Mouse (Mus musculus): Measurements from ENCODE around the gene Mbd4.

The Mbd4 gene

DNA sequence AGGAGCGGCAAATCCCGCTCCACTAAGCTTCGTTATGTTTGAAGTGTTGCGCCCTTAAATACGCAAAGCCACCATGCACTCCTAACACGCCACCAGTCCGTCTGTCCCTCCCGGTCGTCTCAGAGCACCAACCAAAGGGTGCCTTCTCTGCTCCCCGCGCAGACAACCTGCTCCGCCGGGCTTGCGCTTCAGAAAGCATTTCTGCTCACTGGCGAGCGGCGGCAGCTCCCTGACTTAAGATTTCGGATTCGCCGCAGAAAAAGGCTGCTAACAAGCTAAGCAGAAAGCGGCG, 45.0 kb downstream of the Mbd4 start:
- DNase-seq: no peak

- no peak for DNase-seq
These were observed 45.5 kb downstream of the Mbd4 start for GRCm38 (mm10) chr6:115807464-115808195.

- DNase-seq: no peak
These were observed 48.6 kb downstream of the Mbd4 start for GRCm38 (mm10) chr6:115804432-115805192.

- DNase-seq: peak; percentile 87
These were observed 49.4 kb downstream of the Mbd4 start for GRCm38 (mm10) chr6:115803541-115804382.

- peak; percentile 59 for DNase-seq
These were observed 51.4 kb downstream of the Mbd4 start for GRCm38 (mm10) chr6:115801811-115802210.

- no peak for DNase-seq
These were observed 60.4 kb downstream of the Mbd4 start for GRCm38 (mm10) chr6:115792691-115793215.

DNA sequence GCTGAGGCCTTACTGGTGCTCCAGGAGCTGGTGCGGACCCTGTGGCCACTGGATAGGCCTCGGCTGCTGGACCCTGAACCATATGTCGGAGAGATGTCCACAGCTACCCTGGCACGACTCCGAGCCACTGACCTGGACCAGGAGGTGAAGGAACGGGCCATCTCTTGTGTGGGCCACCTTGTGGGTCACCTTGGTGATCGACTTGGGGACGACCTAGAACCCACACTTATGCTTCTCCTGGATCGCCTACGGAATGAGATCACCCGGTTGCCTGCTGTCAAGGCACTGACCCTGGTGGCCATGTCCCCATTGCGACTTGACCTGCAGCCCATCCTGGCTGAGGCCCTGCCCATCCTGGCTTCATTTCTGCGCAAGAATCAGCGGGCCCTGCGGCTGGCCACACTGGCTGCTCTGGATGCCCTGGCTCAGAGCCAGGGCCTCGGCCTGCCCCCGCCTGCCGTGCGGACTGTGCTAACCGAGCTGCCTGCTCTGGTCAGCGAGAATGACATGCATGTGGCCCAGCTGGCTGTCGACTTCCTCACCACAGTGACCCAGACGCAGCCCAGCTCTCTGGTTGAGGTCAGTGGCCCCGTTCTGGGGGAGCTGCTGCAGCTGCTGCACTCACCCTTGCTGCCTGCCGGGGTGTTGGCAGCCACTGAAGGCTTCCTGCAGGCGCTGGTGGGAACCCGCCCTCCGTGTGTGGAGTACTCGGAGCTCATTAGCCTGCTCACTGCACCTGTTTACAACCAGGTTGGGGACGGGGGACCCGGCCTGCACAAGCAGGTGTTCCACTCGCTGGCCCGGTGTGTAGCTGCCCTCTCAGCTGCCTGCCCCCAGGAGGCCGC, 61.1 kb downstream of the Mbd4 start:
- DNase-seq: no peak

DNA sequence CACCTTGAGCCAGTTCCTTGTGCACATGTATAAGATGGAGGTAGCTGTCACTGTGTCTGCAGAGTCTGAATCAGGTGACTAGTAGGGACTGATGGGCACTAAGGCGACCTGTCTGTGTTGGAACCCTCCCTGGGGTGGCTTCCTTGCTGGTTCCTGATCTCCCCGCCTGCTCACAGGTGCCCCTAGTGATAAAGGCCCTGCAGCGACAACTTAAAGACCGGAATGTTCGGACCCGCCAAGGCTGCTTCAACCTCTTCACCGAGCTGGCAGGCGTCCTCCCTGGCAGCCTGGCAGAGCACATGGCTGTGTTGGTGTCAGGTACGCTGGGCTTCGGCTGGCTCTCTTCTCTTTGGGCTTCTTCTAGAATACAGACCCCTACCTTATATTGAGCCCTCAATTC, 62.2 kb downstream of the Mbd4 start:
- no peak for DNase-seq

Measured in lung, postnatal 36 days (tissue).